Mouse (Mus musculus) embryonic facial prominence, embryonic 13.5 days (tissue): Measurements from ENCODE around the gene Usp33. TPM values are rescaled to one million over a fixed set of nuclear protein-coding genes. Genes with fewer than 3 reads are reported as not detected.
"Not testable (repeated sequence)": the region's sequence is repeated elsewhere in the genome, so short reads cannot be mapped to it uniquely, and the experiment has no call there.

Experiments
- ATAC-seq: fragments of 200-750 bp; cut with Nextera tagmentation; 2 replicates; pipeline ENCODE4 v1.8.0; 2017; ENCODE audit warnings: low read depth; ENCODE audit not compliant: insufficient number of reproducible peaks, insufficient read depth, low FRiP score, low TSS enrichment
- H3K27ac ChIP-seq: fragments of 300-500 bp; sonication (generic); 2 replicates; pipeline ENCODE4 v1.5.1; 2015; ENCODE audit warnings: moderate library complexity, mild to moderate bottlenecking, inconsistent platforms
- H3K27me3 ChIP-seq: fragments of 300-500 bp; sonication (generic); 2 replicates; pipeline ENCODE4 v1.6.1; 2015; ENCODE audit warnings: mild to moderate bottlenecking, inconsistent platforms
- H3K36me3 ChIP-seq: fragments of 300-500 bp; sonication (generic); 2 replicates; pipeline ENCODE4 v1.6.1; 2015; ENCODE audit warnings: mild to moderate bottlenecking, inconsistent platforms
- H3K4me1 ChIP-seq: fragments of 300-500 bp; sonication (generic); 2 replicates; pipeline ENCODE4 v1.6.1; 2015; ENCODE audit warnings: inconsistent platforms
- H3K4me2 ChIP-seq: fragments of 300-500 bp; sonication (generic); 2 replicates; pipeline ENCODE4 v1.6.1; 2015; ENCODE audit warnings: moderate library complexity, mild to moderate bottlenecking, inconsistent platforms
- H3K4me3 ChIP-seq: fragments of 300-500 bp; sonication (generic); 2 replicates; pipeline ENCODE4 v1.5.1; 2015; ENCODE audit warnings: mild to moderate bottlenecking, inconsistent platforms
- H3K9ac ChIP-seq: fragments of 300-500 bp; sonication (generic); 2 replicates; pipeline ENCODE4 v1.6.1; 2015; ENCODE audit warnings: mild to moderate bottlenecking, inconsistent platforms
- H3K9me3 ChIP-seq: fragments of 300-500 bp; sonication (generic); 2 replicates; pipeline ENCODE4 v1.6.1; 2016; ENCODE audit warnings: inconsistent platforms
- WGBS: fragments of 180-500 bp; shearing (Covaris S2); methylation state at CpG from one replicate; pipeline ENCODE4 v1.1.7; 2015; ENCODE audit warnings: mixed read lengths; 5-methylcytosine and 5-hydroxymethylcytosine counted together
- polyA plus RNA-seq: library from polyadenylated mRNA; unstranded; fragments of >200 nt; fragmentation: Nextera tagmentation; extraction: Ambion mirVana; gene quantifications from 2 replicates; pipeline ENCODE4 v1.2.1, GENCODE M21; 2015

Usp33 gene
- polyA plus RNA-seq, 1 experiment from 2014 or later: 39.8 TPM

- not testable (repeated sequence) for H3K9ac ChIP-seq, H3K4me3 ChIP-seq, ATAC-seq, H3K4me2 ChIP-seq, H3K4me1 ChIP-seq, H3K27me3 ChIP-seq, H3K9me3 ChIP-seq, H3K27ac ChIP-seq
- 84% methylated on average over 9 of the region's 9 CpGs for WGBS
- H3K36me3 ChIP-seq: peaks cover 24% of the 10 kb centered on the region
Observed at GRCm38 (mm10) chr3:152316447-152317173, 29.7 kb upstream of the Usp33 start.

- no peak for ATAC-seq
- 90% methylated on average over 10 of the region's 10 CpGs for WGBS
- Histone ChIP-seq H3K4me3 (no peak overlapping the region), H3K36me3 (peaks cover 16% of the 10 kb centered on the region), H3K4me1 (no peaks in the 10 kb centered on the region), H3K27ac (no peak overlapping the region), H3K4me2 (no peak overlapping the region), H3K27me3 (no peaks in the 10 kb centered on the region), H3K9ac (no peak overlapping the region), H3K9me3 (no peaks in the 10 kb centered on the region)
Observed at GRCm38 (mm10) chr3:152320972-152321645, 25.2 kb upstream of the Usp33 start.

GRCm38 (mm10) chr3:152321765-152322547 lies 24.3 kb upstream of the Usp33 start:
- 0 out of 2 replicates have a peak, but pooled peaks have one; percentile 64 for ATAC-seq

GRCm38 (mm10) chr3:152332104-152332503 lies 14.2 kb upstream of the Usp33 start:
- H3K4me2 ChIP-seq: no peak overlapping the region
- no peak overlapping the region for H3K27ac ChIP-seq
- H3K27me3 ChIP-seq: no peaks in the 10 kb centered on the region
- H3K36me3 ChIP-seq: peaks cover 43% of the 10 kb centered on the region
- H3K4me3 ChIP-seq: no peak overlapping the region
- no peaks in the 10 kb centered on the region for H3K9me3 ChIP-seq
- 95% methylated on average over 6 of the region's 6 CpGs for WGBS
- no peak overlapping the region for H3K9ac ChIP-seq
- no peaks in the 10 kb centered on the region for H3K4me1 ChIP-seq
- no peak for ATAC-seq

More at GRCm38 (mm10) chr3:152321765-152322547, 24.3 kb upstream of the Usp33 start:
- Histone ChIP-seq H3K9ac (no peak overlapping the region), H3K9me3 (no peaks in the 10 kb centered on the region), H3K36me3 (peaks cover 16% of the 10 kb centered on the region), H3K4me2 (no peak overlapping the region), H3K27me3 (no peaks in the 10 kb centered on the region), H3K4me1 (no peaks in the 10 kb centered on the region), H3K4me3 (no peak overlapping the region), H3K27ac (no peak overlapping the region)
- WGBS: 83% methylated on average over 8 of the region's 8 CpGs

- Histone ChIP-seq H3K9me3 (no peaks in the 10 kb centered on the region), H3K36me3 (peaks cover 47% of the 10 kb centered on the region), H3K4me1 (no peaks in the 10 kb centered on the region), H3K4me2 (no peak overlapping the region), H3K9ac (no peak overlapping the region), H3K27ac (no peak overlapping the region), H3K27me3 (no peaks in the 10 kb centered on the region), H3K4me3 (no peak overlapping the region)
- WGBS: 91% methylated on average over 15 of the region's 15 CpGs
- no peak for ATAC-seq
Observed at GRCm38 (mm10) chr3:152332545-152333300, 13.6 kb upstream of the Usp33 start.

- Histone ChIP-seq H3K4me2 (no peak overlapping the region), H3K4me3 (no peak overlapping the region), H3K9ac (no peak overlapping the region), H3K4me1 (no peaks in the 10 kb centered on the region), H3K27ac (no peak overlapping the region), H3K36me3 (peaks cover 47% of the 10 kb centered on the region), H3K27me3 (no peaks in the 10 kb centered on the region), H3K9me3 (no peaks in the 10 kb centered on the region)
- no peak for ATAC-seq
- WGBS: 90% methylated on average over 10 of the region's 10 CpGs
Observed at GRCm38 (mm10) chr3:152333641-152334040, 12.6 kb upstream of the Usp33 start.

- 78% methylated on average over 8 of the region's 8 CpGs for WGBS
- H3K27me3 ChIP-seq: no peaks in the 10 kb centered on the region
- no peak overlapping the region for H3K4me2 ChIP-seq
- ATAC-seq: no peak
- H3K4me3 ChIP-seq: no peak overlapping the region
- peaks cover 47% of the 10 kb centered on the region for H3K36me3 ChIP-seq
- H3K9me3 ChIP-seq: no peaks in the 10 kb centered on the region
- peaks cover 6% of the 10 kb centered on the region for H3K4me1 ChIP-seq
- no peak overlapping the region for H3K27ac ChIP-seq
- H3K9ac ChIP-seq: no peak overlapping the region
Observed at GRCm38 (mm10) chr3:152336085-152336484, 10.2 kb upstream of the Usp33 start.

- WGBS: 3% methylated on average over 54 of the region's 54 CpGs
- no peaks in the 10 kb centered on the region for H3K9me3 ChIP-seq
- no peaks in the 10 kb centered on the region for H3K27me3 ChIP-seq
- H3K27ac ChIP-seq: no peak within 1 kb of the TSS
- peaks cover 6% of the 10 kb centered on the region for H3K4me1 ChIP-seq
- H3K4me2 ChIP-seq: peak within 1 kb of the TSS; percentile 63
- H3K9ac ChIP-seq: peak within 1 kb of the TSS; percentile 76
- ATAC-seq: peak; percentile 78
- peak within 1 kb of the TSS; percentile 77 for H3K4me3 ChIP-seq
- peaks cover 21% of the 10 kb centered on the region for H3K36me3 ChIP-seq
Observed at GRCm38 (mm10) chr3:152339862-152340557, 6.3 kb upstream of the Usp33 start, which contains the start of gene Miga1. Miga1 (minus strand) TSS chr3:152340407.

- no peak overlapping the region for H3K9ac ChIP-seq
- H3K4me3 ChIP-seq: no peak overlapping the region
- no peak overlapping the region for H3K4me2 ChIP-seq
- no peaks in the 10 kb centered on the region for H3K9me3 ChIP-seq
- no peaks in the 10 kb centered on the region for H3K27me3 ChIP-seq
- H3K36me3 ChIP-seq: no peaks in the 10 kb centered on the region
- no peak for ATAC-seq
- WGBS: 90% methylated on average over 15 of the region's 15 CpGs
- H3K27ac ChIP-seq: no peak overlapping the region
- peaks cover 12% of the 10 kb centered on the region for H3K4me1 ChIP-seq
Observed at GRCm38 (mm10) chr3:152342961-152343517, 3.2 kb upstream of the Usp33 start.

- peaks cover 31% of the 10 kb centered on the region for H3K4me1 ChIP-seq
- under 1% methylated on average over 47 of the region's 54 CpGs for WGBS
- no peak; the same call in none of the 2 replicates for ATAC-seq
- H3K27me3 ChIP-seq: no peaks in the 10 kb centered on the region
- peak overlapping the region; percentile 82 for H3K27ac ChIP-seq
- peak overlapping the region; percentile 63 for H3K4me2 ChIP-seq
- H3K9me3 ChIP-seq: no peaks in the 10 kb centered on the region
- H3K4me3 ChIP-seq: peak overlapping the region; percentile 75
- H3K9ac ChIP-seq: peak overlapping the region; percentile 91
- H3K36me3 ChIP-seq: 0 out of 2 replicates have a peak, but pooled peaks cover 4% of the 10 kb centered on the region
Observed at GRCm38 (mm10) chr3:152346633-152347141, 409 bp downstream of the Usp33 start.
